Mouse (Mus musculus): ENCODE measurements around the gene Tgif1. TPM values are rescaled to one million over a fixed set of nuclear protein-coding genes. Genes with fewer than 3 reads are reported as not detected.

Gene Tgif1
- polyA plus RNA-seq, 1 experiment, result 26.4 TPM

GRCm38 (mm10) chr17:70849399-70850232 is 3.7 kb downstream of the Tgif1 start:
- whole genome bisulfite sequencing, result under 1% methylated on average over 33 of the region's 33 CpGs
- peaks cover 3% of the 10 kb centered on the region for H3K36me3 ChIP-seq (ENCODE audit: control insufficient read depth, insufficient read depth, low read length)
- TF ChIP-seq CTCF (IDR thresholded peaks at IDR 0.05; ENCODE audit: extremely low read depth, insufficient read length, insufficient replicate concordance, low read depth, low read length), result peak; percentile 22; the same call in 1 of the 2 replicates
- peak; percentile 86 for TF ChIP-seq POLR2A (IDR thresholded peaks at IDR 0.05; ENCODE audit: low read depth, low read length)
- peaks cover 17% of the 10 kb centered on the region for H3K4me1 ChIP-seq (ENCODE audit: control insufficient read depth, insufficient read depth, insufficient read length, low read length)
- peak overlapping the region; percentile 91 for H3K27ac ChIP-seq (ENCODE audit: insufficient read depth, low read depth, low read length)
- H3K27me3 ChIP-seq (ENCODE audit: control insufficient read depth, insufficient read depth, low read length), result no peaks in the 10 kb centered on the region
- H3K4me3 ChIP-seq (ENCODE audit: low read depth, low read length), result peak overlapping the region; percentile 70

- Histone ChIP-seq H3K36me3 (ENCODE audit: control insufficient read depth, insufficient read depth, low read length) (peaks cover 7% of the 10 kb centered on the region), H3K4me1 (ENCODE audit: control insufficient read depth, insufficient read depth, insufficient read length, low read length) (peaks cover 16% of the 10 kb centered on the region), H3K4me3 (ENCODE audit: low read depth, low read length) (peak overlapping the region; percentile 70), H3K27me3 (ENCODE audit: control insufficient read depth, insufficient read depth, low read length) (no peaks in the 10 kb centered on the region), H3K27ac (ENCODE audit: insufficient read depth, low read depth, low read length) (peak overlapping the region; percentile 91)
- TF ChIP-seq CTCF (IDR thresholded peaks at IDR 0.05; ENCODE audit: extremely low read depth, insufficient read length, insufficient replicate concordance, low read depth, low read length), result no peak
- TF ChIP-seq POLR2A (IDR thresholded peaks at IDR 0.05; ENCODE audit: low read depth, low read length), result no peak
- WGBS, result under 1% methylated on average over 23 of the region's 23 CpGs
Measured at GRCm38 (mm10) chr17:70848511-70849398, 4.6 kb downstream of the Tgif1 start.

GRCm38 (mm10) chr17:70847751-70848510 is 5.4 kb downstream of the Tgif1 start:
- TF ChIP-seq POLR2A (IDR thresholded peaks at IDR 0.05; ENCODE audit: low read depth, low read length) (no peak), CTCF (IDR thresholded peaks at IDR 0.05; ENCODE audit: extremely low read depth, insufficient read length, insufficient replicate concordance, low read depth, low read length) (no peak)
- peak overlapping the region; percentile 33; the same call in 1 of the 2 replicates for H3K4me3 ChIP-seq (ENCODE audit: low read depth, low read length)
- WGBS, result under 1% methylated on average over 17 of the region's 17 CpGs
- H3K27ac ChIP-seq (ENCODE audit: insufficient read depth, low read depth, low read length), result peak overlapping the region; percentile 91
- H3K27me3 ChIP-seq (ENCODE audit: control insufficient read depth, insufficient read depth, low read length), result no peaks in the 10 kb centered on the region
- peaks cover 9% of the 10 kb centered on the region for H3K36me3 ChIP-seq (ENCODE audit: control insufficient read depth, insufficient read depth, low read length)
- peaks cover 22% of the 10 kb centered on the region for H3K4me1 ChIP-seq (ENCODE audit: control insufficient read depth, insufficient read depth, insufficient read length, low read length)

- no peaks in the 10 kb centered on the region for H3K27me3 ChIP-seq (ENCODE audit: control insufficient read depth, insufficient read depth, low read length)
- WGBS, result under 1% methylated on average over 4 of the region's 4 CpGs
- TF ChIP-seq CTCF (IDR thresholded peaks at IDR 0.05; ENCODE audit: extremely low read depth, insufficient read length, insufficient replicate concordance, low read depth, low read length) (no peak), POLR2A (IDR thresholded peaks at IDR 0.05; ENCODE audit: low read depth, low read length) (no peak)
- peak overlapping the region; percentile 51; the same call in 1 of the 2 replicates for H3K27ac ChIP-seq (ENCODE audit: insufficient read depth, low read depth, low read length)
- peaks cover 24% of the 10 kb centered on the region for H3K4me1 ChIP-seq (ENCODE audit: control insufficient read depth, insufficient read depth, insufficient read length, low read length)
- no peak overlapping the region for H3K4me3 ChIP-seq (ENCODE audit: low read depth, low read length)
- peaks cover 9% of the 10 kb centered on the region for H3K36me3 ChIP-seq (ENCODE audit: control insufficient read depth, insufficient read depth, low read length)
Measured at GRCm38 (mm10) chr17:70847086-70847485, 6.3 kb downstream of the Tgif1 start.

- no peak for TF ChIP-seq CTCF (IDR thresholded peaks at IDR 0.05; ENCODE audit: extremely low read depth, insufficient read length, insufficient replicate concordance, low read depth, low read length)
- no peak for TF ChIP-seq POLR2A (IDR thresholded peaks at IDR 0.05; ENCODE audit: low read depth, low read length)
- peaks cover 11% of the 10 kb centered on the region for H3K36me3 ChIP-seq (ENCODE audit: control insufficient read depth, insufficient read depth, low read length)
- no peaks in the 10 kb centered on the region for H3K27me3 ChIP-seq (ENCODE audit: control insufficient read depth, insufficient read depth, low read length)
- WGBS, result 20% methylated on average over 8 of the region's 8 CpGs
- peaks cover 24% of the 10 kb centered on the region for H3K4me1 ChIP-seq (ENCODE audit: control insufficient read depth, insufficient read depth, insufficient read length, low read length)
- H3K27ac ChIP-seq (ENCODE audit: insufficient read depth, low read depth, low read length), result peak overlapping the region; percentile 67
- H3K4me3 ChIP-seq (ENCODE audit: low read depth, low read length), result no peak overlapping the region
Measured at GRCm38 (mm10) chr17:70846111-70846644, 7.2 kb downstream of the Tgif1 start.

- 31% methylated on average over 2 of the region's 2 CpGs for WGBS
- H3K27me3 ChIP-seq (ENCODE audit: control insufficient read depth, insufficient read depth, low read length), result no peaks in the 10 kb centered on the region
- peak overlapping the region; percentile 80 for H3K27ac ChIP-seq (ENCODE audit: insufficient read depth, low read depth, low read length)
- peaks cover 11% of the 10 kb centered on the region for H3K36me3 ChIP-seq (ENCODE audit: control insufficient read depth, insufficient read depth, low read length)
- H3K4me1 ChIP-seq (ENCODE audit: control insufficient read depth, insufficient read depth, insufficient read length, low read length), result peaks cover 24% of the 10 kb centered on the region
- TF ChIP-seq POLR2A (IDR thresholded peaks at IDR 0.05; ENCODE audit: low read depth, low read length), result no peak
- TF ChIP-seq CTCF (IDR thresholded peaks at IDR 0.05; ENCODE audit: extremely low read depth, insufficient read length, insufficient replicate concordance, low read depth, low read length), result no peak
- no peak overlapping the region for H3K4me3 ChIP-seq (ENCODE audit: low read depth, low read length)
Measured at GRCm38 (mm10) chr17:70845543-70845942, 7.8 kb downstream of the Tgif1 start.

All from small intestine, adult 2 months (tissue).